Mouse (Mus musculus): ENCODE measurements around the gene E430018J23Rik.

DNA sequence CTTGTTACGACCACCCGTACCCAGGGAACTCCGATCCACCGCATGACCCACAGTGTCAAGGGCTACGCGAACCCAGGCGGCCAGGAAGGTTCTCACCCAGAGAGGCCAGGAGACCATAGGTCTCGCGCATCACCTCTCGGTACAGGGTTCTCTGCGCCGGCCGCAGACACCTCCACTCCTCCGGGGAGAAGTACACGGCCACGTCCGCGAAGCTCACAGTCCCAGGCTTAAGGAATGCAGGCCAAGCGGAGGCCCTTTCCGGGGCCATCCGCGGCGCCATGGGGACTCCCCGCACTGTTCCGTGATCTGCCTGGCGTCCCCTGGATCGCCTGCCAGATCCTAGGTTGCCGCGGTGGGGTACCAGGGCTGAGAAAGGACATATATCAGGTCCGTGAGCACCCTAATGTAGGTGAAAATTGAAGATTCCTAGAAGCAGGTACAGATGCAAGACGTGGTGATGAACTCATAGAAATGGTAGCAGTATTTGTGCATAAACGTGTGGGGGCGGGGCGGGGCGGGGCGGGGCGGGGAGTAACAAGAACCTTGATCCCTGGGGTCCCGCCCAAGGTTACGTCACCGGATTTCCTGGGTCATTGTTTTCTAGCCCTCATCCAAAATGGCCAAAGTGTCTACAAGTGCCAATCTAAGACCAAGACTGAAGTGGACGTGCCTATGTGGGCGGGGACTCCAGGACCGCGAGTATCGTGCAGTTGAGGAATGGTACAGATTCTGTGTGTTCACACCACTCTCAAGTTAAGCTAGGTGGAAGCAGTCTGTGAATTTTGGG lies at the start of gene E430018J23Rik:
- no peak for TF ChIP-seq GATA1 (IDR thresholded peaks at IDR 0.05; ENCODE audit: low read length)
- no peak for TF ChIP-seq TAL1 (IDR thresholded peaks at IDR 0.05; ENCODE audit: low read length)

Data from erythroblast, embryonic 14.5 days (primary cell).